Mouse (Mus musculus) right cerebral cortex, postnatal 25 days (tissue): ENCODE data around the gene Clpp.
A peak's percentile ranks its signal among the peaks of the same experiment; 100 is the strongest.

Source experiments
- DNase-seq: peaks from one replicate; pipeline ENCODE4 v3.0.0; 2022

Gene Clpp

DNA sequence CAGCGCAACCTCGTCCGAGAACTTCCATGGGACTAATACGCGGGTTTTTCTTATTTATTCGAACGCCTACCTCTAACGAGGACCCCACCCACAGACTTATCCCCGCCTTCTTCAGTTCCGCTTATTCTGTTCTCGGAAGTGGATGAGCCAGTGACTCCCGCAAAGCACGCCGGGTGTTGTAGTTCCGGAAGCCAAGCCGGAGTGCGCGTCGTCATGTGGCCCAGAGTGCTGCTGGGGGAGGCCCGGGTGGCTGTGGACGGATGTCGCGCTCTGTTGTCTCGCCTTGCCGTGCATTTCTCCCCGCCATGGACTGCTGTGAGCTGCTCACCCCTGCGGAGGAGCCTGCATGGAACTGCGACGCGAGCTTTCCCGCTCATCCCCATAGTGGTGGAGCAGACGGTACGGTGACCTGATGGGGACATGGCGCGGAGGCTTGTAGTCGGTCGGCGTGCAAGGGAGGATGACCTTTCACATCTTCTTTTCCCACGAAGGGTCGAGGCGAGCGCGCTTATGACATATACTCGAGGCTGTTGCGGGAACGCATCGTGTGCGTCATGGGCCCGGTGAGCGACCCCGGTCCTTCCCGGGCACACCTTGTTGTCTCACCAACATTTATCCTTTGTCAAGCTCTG is at the start of gene Clpp:
TSS of gene Clpp (plus strand) at position 191 of the 632 bp plus-strand sequence.
- peak; percentile 93 for DNase-seq

DNA sequence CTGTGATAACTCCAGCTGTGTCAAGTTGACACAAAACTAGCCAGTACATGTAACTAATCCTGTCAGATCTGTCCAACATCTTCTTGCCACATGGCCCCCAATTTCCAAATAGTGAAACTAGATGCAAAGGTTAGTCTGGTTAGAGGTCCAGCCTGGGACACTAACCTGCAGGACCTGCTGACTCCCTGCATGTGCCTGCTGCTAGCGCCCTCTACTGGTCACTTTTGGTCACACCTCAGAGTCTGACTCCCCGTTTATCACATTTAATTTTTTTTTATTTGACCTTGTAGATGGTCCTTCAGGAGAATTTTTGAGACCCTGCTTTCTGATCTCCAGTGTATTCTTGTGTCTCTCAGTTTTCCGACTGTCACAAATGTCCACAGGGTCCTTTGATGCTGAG is 39.2 kb upstream of the Clpp start:
- no peak for DNase-seq

DNA sequence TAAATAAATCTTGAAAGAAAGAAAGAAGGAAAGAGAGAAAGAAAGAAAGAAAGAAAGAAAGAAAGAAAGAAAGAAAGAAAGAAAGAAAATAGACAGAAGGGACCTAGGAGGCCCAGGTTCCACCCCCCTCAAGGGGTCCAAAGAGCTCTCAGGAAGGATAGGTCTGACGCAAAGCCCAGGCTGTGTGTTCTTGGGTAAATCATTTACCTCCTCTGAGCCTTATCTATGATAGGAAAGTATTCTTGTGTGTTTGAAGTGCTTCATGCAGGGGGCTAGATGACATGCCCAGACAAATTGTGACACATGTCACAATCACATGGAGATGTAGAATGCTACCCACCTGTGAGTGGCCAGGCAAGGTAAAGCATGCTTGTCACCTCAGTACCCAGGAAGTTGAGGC is 37.5 kb upstream of the Clpp start:
- no peak for DNase-seq

DNA sequence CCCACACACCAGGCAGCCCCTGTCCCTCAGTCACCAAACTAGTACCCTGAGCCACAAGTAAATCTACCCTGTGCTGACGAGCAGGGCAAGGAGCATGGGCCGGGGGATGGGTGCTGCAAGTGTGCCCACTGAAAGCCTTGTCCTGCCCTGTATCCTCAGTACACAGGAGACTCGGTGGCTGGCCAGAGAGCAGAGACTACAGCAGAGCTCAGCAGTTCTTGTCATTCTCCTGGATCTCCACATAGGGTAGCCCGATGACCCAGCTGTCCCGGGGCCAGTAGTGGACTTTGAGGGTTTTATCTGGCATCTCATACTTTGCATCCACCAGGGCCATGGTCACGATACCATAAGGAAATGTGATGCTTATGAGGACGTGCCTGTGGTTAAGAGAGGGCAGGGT is 35.2 kb upstream of the Clpp start:
- DNase-seq, result no peak

DNA sequence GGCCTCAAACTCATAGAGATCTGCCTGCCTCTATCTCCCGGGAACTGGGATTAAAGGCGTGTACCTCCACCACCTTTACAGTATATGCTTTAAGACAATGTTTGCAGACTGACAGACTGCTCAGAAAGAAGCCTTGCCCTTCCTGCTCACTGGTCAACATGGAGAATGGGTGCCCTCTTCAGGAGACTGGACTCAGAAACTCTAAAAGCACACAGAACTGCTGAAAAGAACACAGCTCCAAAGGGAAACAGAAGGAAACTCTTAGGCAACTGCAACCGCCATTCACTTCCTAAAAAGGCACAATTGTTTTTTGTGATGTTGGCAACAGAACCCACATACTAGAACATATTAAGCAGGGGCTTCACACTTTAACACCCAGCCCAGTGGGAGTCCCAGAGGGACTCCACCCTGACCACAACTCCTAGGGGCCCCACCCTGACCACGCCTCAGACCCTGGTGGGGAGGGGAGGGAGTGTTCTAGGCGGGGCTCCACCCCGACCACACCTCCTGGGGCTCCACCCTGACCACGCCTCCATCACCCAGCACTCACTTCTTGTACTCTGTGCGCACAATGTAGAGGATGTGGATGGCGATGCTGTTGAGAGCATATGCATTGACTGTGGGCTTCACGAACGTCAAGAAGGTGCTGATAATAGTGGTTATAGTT is 32.2 kb upstream of the Clpp start:
- no peak for DNase-seq

DNA sequence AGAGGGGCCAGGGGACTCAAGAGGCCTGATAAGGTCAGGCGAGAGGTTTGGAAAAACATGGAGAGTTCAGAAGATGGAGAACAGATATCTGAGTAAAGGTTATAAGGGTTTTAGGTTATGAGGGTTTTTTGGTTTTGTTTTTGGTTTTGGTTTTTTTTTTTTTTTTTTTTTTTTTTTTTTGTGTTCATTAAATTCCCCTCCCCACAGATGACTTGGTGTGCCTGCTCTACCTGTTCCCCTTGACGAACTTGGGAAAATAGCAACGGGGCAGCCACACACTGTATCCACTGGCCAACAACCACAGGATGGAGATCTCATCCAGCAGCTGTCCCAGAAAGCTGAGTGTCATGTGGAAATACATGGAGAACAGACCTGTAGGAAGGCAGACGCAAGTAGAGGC is 31.4 kb upstream of the Clpp start:
- DNase-seq, result no peak

DNA sequence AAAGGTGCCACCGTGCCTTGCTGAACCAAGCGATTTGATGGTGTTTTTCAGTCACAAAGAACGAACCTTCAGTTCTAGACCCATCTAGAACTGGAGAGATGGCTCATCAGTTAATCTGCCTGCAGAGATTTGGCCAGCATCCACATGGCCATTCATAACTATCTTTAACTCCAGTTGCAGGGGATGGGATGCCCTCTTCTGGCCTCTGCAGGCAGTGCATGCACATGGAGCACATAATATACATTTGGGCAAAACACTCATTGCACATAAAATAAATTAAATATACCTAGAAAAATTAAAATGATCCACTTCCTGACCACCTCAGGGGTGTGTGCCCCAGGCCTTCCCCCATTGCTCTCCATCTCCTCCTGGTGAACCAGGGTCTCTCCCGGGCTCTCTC is 28.2 kb upstream of the Clpp start:
- no peak for DNase-seq

DNA sequence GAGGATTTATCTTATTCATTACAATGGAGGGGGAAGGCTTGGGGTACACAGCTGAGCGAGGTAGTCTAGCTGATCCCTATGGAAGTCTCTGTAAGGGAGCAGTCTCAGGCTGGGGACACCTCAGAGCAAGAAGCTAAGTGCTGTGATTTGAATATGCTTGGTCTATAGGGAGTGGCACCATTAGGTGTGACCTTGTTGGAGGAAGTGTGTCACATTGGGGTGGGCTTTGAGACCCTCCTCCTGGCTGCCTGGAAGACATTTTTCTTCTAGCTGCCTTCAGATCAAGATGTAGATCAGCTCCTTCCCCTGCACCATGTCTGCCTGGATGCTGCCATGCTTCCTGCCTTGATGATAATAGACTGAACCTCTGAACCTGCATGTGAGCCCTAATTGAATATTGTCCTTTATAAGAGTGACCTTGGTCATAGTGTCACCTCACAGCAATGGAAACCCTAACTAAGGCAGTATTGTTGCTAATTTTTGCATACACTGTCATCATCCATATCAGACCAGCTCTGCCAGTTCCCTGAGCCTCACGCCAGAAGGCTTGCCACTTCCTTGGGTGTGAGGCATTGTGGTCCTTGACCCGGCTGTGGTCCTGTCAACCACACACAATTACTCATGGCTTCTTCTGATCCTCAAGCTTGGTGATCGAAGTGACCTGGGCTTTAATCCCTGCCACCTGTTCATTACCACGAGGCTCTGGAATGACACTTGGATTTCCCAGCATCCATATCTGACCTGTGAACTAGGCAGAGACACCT is 27.3 kb upstream of the Clpp start:
- no peak for DNase-seq

DNA sequence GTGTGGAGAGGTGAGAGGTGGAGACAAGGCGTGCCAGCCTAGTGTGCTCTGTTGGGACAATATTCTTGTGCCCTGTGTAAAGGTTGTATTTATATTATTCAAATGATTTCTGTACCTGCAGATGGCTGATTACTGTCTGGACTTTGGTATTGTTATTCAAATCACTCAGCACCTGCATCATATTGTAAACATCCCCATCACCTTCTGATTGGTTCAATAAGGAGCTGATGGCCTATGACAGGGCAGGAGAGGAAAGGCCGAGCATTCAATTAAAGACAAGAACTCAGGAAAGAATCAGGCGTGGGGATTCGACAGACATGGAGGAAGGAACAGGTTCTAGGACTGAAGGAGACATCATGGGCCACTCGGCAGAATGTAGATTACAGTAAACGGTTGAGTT is 26.5 kb upstream of the Clpp start:
- DNase-seq, result no peak

DNA sequence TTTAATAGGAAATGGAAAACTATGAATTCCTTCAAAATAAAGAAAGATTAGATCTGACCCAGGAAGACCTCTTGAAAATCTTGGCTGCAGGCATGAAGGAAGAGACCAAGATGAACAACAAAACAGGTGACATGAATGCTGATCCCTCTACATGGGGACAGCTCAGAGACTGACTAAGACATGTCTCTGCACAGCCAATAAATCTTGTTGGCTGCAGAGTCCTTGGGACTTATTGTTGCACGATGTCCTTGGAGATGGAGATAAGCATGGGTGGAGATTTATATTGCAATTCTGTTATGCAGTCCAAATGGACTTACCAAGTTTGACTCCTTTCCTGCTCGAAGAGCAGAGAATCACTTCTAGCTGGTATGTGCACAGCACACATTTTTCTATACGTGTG is 20.8 kb upstream of the Clpp start:
- DNase-seq, result no peak

DNA sequence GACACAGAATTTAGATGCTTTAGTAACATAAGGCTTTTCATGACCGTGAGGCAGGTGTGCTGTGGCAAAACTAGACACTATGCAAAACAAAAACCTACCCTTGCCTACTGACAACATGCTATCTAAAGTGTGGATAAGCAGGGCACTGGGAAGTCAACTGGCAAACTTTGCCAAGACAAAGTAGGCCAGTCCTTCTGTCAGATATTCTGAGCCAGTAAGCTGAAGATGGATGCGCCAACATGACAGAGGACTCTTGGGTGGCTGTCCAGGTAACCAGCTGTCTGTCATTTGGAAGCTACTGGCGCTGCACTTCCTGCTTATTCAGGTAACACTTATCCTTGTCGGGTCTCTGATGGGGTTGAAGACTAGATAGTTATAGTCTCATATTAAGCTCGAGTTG is 20.0 kb upstream of the Clpp start:
- no peak for DNase-seq

DNA sequence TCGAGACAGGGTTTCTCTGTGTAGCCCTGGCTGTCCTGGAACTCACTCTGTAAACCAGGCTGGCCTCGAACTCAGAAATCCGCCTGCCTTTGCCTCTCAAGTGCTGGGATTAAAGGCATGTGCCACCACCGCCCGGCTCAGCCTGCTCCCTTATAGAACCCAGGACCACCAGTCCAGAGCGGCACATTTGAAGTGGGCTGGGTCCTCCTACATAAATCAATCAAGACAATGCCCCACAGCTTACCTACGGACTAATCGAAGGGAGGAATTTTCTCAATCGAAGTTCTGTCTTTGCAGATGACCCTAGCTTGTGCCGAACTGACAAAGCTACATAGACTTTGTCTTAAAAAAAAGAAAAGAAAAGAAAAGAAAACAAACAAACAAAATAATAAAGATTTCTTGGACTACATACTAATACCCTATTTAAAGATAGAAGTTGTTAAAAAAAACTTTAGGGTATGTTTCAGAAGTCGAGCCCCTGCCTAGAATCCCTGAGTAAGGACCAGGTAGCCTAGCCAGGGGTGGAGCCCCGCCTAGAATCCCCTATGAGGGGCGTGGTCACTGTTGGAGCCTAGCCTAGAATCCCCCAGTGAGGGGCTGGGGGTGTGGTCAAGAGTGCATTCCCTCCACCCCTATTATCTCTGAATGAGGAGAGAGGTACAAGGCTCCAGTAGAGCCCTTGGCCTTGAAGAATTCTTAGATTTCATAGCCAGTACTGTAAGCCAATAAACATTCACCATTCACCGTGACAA is 16.0 kb upstream of the Clpp start:
- DNase-seq, result no peak

DNA sequence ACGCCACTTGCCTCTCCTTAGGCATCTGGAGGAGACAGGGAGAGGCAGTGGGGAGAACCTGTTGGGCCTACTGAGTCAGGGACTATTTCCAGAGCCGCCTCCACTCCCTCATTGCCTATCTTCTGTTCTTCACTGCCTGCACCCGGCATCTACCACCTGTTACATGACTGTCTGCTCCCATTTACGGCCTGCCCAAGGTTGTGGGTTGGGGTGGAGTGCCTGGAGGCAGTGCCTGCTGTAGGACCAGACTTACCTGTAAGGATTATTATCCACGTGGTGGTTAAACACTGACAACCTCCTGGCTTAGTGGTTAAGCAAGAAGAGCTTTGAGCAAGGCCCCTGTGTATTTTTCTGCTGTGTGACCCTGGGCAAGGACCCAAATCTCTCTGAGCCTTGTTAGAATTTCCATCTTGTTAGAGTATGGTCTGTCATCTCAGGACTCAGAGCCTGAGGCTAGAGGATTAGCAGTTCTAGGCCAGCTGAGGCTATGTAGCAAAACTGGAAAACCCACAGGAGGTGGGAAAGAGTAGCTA is 15.3 kb upstream of the Clpp start:
- no peak for DNase-seq

DNA sequence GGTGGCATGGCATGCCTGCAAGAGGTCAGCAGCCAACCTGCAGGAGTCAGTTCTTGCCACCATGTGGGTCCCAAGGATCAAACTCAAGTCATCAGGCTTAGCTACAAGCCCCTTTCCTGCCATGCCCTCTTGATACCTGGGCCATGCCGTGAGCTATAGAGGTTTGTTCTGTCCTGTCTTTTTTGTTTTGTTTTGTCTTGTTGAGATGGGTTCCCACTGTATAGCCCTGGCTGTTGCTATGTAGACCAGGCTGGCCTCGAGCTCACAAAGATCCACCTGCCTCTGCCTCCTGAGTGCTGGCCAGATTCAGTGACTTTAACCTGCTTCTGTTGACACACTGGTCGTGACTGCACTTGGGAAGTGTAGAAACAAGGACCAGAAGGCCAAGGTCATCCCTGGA is 14.7 kb upstream of the Clpp start:
- no peak for DNase-seq

DNA sequence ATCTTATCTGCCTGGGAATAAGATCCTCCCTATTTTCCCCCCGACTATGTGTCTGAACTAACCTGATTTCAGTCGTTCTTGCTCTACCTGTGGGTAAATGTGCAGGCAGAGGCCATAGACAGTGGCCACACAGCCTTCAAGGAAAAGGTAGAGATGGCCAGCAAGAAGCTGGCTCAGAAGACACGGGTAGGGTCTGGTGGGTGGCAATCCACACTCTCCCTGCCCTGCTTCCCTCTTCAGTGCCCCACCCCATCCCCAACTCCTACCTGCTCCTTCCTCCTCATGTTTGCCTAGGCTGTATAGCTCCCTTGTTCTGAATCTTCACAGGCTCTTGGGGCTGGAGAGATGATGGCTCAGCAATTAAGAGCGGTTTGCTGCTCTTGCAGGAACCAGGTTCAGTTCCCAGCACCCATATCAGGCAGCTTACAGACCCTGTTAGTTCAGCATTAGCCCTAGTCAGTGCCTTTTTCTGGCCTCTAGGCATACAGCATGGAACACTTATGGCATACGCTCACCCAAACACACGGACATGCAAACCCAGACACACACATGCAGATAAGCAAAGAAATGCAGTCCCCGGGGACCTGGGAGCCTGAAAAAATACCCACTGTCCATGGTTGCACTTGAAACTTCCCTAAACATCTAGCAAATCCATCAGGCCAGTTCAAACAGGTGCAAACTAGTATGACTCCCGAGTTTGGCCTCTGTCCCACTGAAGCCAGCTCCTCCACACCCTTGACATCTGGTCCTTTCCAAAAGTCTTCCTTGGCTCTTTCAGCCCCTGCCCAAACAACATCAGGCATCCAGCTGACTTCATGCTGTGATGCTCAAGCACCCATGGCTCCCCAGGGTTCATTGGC is 13.3 kb upstream of the Clpp start:
- DNase-seq, result no peak

DNA sequence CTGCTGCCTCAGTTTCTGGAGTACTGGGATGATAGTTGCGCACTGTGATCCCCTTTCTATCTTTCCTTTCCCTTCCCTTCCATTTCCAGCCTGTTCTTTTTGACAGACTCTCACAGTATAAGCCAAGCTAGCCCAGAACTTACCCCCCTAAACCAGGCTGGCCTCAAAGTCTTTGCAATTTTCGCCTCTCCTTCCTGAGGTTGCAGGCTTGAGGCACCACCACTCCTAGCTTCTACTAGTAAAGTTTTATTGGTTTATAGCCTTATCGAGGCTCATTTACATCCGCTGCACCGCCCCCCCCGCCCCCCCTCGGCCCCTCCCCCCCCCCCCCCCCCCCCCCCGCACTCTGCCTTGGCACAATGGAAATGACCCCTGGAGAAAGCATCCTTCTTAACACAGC is 10.6 kb upstream of the Clpp start:
- DNase-seq, result no peak

DNA sequence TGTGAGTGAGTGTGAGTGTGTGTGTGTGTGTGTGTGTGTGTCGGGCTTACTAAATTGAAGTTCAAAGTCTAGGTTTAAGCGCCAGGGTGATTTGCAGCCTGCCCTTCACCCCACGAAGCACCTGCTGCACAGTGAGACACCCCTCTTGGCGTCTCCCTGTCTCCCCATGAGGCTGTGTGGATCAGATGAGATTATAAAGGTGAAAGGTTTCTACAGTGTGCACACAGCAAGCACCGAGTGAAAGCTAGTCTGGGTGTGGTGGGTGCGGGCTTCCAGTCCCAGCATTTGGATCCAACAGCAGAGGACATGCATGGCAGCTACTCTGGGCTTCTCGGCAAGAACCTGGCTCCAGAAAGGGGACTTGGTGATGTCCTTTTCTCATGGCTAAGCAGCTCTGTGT is 9.1 kb upstream of the Clpp start:
- DNase-seq, result no peak

DNA sequence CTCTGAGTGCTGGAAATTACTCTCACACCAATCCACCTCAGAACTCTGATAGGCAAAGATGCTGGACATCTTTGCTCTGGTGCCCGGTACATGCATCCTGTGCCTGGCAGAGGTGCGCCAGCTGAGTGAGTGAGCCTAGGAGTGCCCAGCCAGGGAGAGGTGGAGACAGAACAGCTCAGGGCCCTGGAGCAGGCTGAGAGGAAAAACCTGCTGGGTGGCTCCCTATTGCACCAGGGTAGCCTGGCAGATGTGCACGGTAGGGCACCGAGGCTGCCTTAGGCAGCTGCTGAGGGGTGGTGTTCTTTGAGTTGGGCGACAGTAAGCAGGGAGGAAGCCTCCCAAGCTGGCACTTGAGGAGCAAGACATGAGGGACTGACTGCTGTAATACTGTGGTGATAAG is 8.1 kb upstream of the Clpp start, which contains the start of gene Acer1:
TSS of gene Acer1 (minus strand) at position 114 of the 400 bp plus-strand sequence.
- DNase-seq, result no peak

DNA sequence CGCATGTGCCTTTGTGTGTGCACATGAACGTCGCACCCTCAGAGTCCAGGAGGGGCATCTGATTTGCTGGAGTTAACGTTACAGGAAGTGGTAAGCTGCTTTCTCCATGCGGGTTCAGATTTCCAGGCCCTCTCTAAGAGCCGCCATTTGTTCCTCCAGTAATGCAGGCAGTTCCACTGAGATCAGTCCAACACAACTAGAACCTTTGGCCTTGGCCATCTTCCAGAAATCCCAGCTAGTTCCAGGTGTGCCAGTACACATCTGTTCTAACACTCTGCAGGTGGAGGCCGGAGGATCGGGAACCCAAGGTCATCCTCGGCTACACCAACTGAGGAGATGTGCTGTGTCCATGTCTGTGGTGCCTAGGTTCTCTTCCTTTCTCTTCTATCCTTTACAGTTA is 5.2 kb upstream of the Clpp start:
- no peak for DNase-seq

DNA sequence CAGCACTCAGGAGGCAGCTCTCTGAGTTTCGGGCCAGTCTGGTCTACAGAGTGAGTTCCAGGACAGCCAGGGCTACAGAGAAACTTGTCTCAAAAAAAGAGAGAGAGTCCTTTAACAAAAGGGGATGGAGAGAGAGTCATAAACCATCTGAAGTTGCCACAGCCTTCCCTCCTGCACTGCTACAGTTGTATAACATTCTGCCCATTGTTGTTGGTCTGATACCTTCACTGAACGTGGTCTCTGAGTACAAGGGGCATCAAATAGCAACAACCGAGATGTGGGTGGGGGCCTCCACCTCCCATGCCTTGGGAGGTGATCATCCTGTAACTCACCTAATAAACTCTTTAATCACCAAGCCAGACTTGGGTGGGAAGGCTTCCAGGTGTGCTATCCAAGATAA is 4.4 kb upstream of the Clpp start:
- DNase-seq, result no peak

DNA sequence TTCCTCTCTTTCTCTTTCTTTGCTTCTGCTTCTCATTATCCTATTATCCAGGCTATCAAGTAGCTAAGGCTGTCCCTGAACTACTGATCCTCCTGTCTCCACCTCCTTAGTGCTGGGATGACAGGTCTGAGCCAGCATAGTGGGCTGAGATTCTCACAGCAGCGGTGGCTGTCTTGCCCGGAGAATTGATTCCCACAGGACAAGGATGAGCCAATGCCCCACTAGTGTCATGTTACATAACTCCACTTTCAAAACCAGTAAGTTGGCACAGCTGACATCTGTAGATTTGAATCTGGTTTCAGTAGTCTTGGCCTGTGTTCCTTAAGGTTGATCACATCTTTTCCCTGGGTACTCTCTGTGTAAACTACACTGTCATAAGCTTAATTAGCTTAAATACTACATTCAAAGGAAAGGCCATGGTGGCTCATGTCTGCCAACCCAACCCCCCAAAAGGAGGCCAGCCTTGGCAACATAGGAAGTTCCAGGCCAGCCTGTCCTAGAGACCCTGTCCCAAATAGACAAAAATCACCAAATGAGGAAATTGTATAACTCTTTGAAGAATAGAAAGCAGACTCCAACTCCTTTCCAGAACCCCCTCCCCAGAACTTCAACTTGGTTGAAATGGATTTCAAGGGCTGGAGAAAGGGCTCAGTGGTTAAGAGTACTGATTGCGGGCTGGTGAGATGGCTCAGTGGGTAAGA is 3.9 kb upstream of the Clpp start:
- no peak for DNase-seq

DNA sequence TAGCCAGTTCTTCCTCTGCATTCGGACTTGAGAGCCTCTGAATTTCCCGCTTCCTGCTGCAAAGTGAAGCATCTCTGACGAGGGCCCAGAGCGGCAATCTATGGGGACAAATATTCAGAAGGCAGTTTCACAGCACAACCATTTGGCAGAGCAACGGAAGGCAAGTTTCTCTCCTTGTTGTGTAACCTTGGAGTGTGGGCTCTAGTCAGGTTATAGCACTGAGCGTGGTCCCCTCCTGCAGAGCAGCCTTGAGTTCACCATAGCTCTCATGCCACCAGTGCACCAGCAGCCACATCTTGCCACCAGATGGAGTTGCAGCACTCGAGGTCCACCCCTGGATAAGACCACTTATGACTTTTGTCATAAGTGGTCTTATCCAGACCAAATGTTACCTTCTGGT is 1.7 kb upstream of the Clpp start:
- no peak for DNase-seq
